Mouse (Mus musculus) spleen, adult 18-20 months (tissue): ENCODE results near the gene Fkrp.

ENCODE experiments used
- DNase-seq, 2 experiments: peaks; one replicate each; pipeline ENCODE4 v3.0.0; 2022; ENCODE audit warnings: mixed read lengths in 2 of 2

The Fkrp gene

GRCm38 (mm10) chr7:16830449-16830848 is 13.9 kb upstream of the Fkrp start:
- DNase-seq: no peak

- peak in 1 of 2 experiments; percentile 12 for DNase-seq
Measured at GRCm38 (mm10) chr7:16827274-16827673, 10.7 kb upstream of the Fkrp start.

- DNase-seq: no peak
Measured at GRCm38 (mm10) chr7:16826571-16826970, 10.0 kb upstream of the Fkrp start.

- DNase-seq: peak; percentile 27 to 56
Measured at GRCm38 (mm10) chr7:16825785-16826184, 9.3 kb upstream of the Fkrp start.

- DNase-seq: no peak
Measured at GRCm38 (mm10) chr7:16823734-16824133, 7.2 kb upstream of the Fkrp start.

GRCm38 (mm10) chr7:16821669-16822101 is 5.2 kb upstream of the Fkrp start:
- no peak for DNase-seq

GRCm38 (mm10) chr7:16821091-16821490 is 4.6 kb upstream of the Fkrp start:
- no peak for DNase-seq

GRCm38 (mm10) chr7:16820271-16820763 is 3.8 kb upstream of the Fkrp start:
- no peak for DNase-seq

GRCm38 (mm10) chr7:16819794-16820193 is 3.3 kb upstream of the Fkrp start:
- no peak for DNase-seq

- no peak for DNase-seq
Measured at GRCm38 (mm10) chr7:16817693-16818092, 1.2 kb upstream of the Fkrp start.

- peak; percentile 67 to 76 for DNase-seq
Measured at GRCm38 (mm10) chr7:16816078-16816474, 456 bp downstream of the Fkrp start.

- no peak for DNase-seq
Measured at GRCm38 (mm10) chr7:16815351-16815941, 1.1 kb downstream of the Fkrp start, which contains the start of gene Strn4. TSS of gene Strn4 (plus strand) at chr7:16815889.

- no peak for DNase-seq
Measured at GRCm38 (mm10) chr7:16812505-16812904, 4.0 kb downstream of the Fkrp start.

GRCm38 (mm10) chr7:16811649-16812070 is 4.9 kb downstream of the Fkrp start:
- DNase-seq: no peak

GRCm38 (mm10) chr7:16810920-16811648 is 5.4 kb downstream of the Fkrp start:
- no peak for DNase-seq

- DNase-seq: no peak
Measured at GRCm38 (mm10) chr7:16810399-16810919, 6.1 kb downstream of the Fkrp start.

- DNase-seq: peak; percentile 26 to 53
Measured at GRCm38 (mm10) chr7:16809739-16810138, 6.8 kb downstream of the Fkrp start.

GRCm38 (mm10) chr7:16808647-16809046 is 7.9 kb downstream of the Fkrp start:
- no peak for DNase-seq

- no peak for DNase-seq
Measured at GRCm38 (mm10) chr7:16807936-16808335, 8.6 kb downstream of the Fkrp start.

- no peak for DNase-seq
Measured at GRCm38 (mm10) chr7:16804409-16805028, 12.0 kb downstream of the Fkrp start.

GRCm38 (mm10) chr7:16794886-16795285 is 21.6 kb downstream of the Fkrp start:
- DNase-seq: no peak

- no peak for DNase-seq
Measured at GRCm38 (mm10) chr7:16793010-16793725, 23.4 kb downstream of the Fkrp start.

GRCm38 (mm10) chr7:16792316-16792715 is 24.2 kb downstream of the Fkrp start:
- DNase-seq: no peak
